ENCODE assay signal across 20 mouse cellular contexts in the genomic region with DNA sequence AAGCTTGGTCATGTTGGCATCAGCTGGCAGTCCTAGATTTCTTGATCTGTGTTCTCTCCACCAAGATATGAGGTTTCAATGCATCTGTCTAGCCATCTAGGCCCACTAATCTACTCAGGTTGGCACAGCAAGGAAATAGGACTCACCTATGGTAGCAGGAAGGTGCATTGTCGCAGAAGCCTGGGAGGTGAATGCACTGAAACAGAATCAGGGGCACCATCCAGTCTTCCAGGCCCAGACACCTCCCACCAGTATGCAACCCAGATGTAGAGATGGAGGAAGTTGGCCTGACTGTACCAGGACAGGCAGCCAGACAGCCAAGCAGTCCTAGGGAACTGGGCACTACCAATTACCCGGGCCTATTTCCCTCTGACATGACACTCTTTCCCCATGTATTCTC.
"Had no signal": no experiment of that assay in that cellular context is flagged by ENCODE, and none has a peak within 500 bp of the region (broad histone marks: within the 10 kb centered on the region; RNA-seq: fewer than 3 reads in every experiment).

No protein-coding gene starts in this region.

- H3K4me3 ChIP-seq: heart, embryonic 13.5 days; heart, embryonic 15.5 days; hindbrain, embryonic 13.5 days; hindbrain, embryonic 15.5 days; layer of hippocampus, adult 2 months; left cerebral cortex, adult 2 months; limb, embryonic 10.5 days; limb, embryonic 12.5 days; liver, embryonic 13.5 days; liver, embryonic 15.5 days had no signal

- H3K36me3 ChIP-seq: heart, embryonic 13.5 days; heart, embryonic 15.5 days; hindbrain, embryonic 13.5 days; hindbrain, embryonic 15.5 days; limb, embryonic 10.5 days; limb, embryonic 12.5 days; liver, embryonic 13.5 days had no signal

- H3K9ac ChIP-seq: heart, embryonic 13.5 days; heart, embryonic 15.5 days; hindbrain, embryonic 13.5 days; hindbrain, embryonic 15.5 days; limb, embryonic 12.5 days; liver, embryonic 13.5 days; liver, embryonic 15.5 days; liver, postnatal 0 days had no signal

- H3K27ac ChIP-seq: heart, embryonic 13.5 days; heart, embryonic 15.5 days; hindbrain, embryonic 13.5 days; hindbrain, embryonic 15.5 days; hindbrain, postnatal 0 days; layer of hippocampus, adult 2 months; left cerebral cortex, adult 2 months; limb, embryonic 10.5 days; limb, embryonic 12.5 days; liver, embryonic 13.5 days; liver, embryonic 15.5 days had no signal

- H3K27me3 ChIP-seq: heart, embryonic 13.5 days; heart, embryonic 15.5 days; hindbrain, embryonic 15.5 days; liver, embryonic 13.5 days had no signal

- DNase-seq: gastrocnemius, postnatal 14 days; gastrocnemius, postnatal 36 days; heart, adult 18-20 months; kidney, adult 11 months; kidney, adult 2 months; kidney, postnatal 10 days; kidney, postnatal 25 days; kidney, postnatal 4 days; liver, embryonic 13.5 days; liver, postnatal 0 days had no signal
